Mouse (Mus musculus) stomach, postnatal 0 days (tissue): ENCODE results near the gene Speer4d.
"Not testable (repeated sequence)": the region's sequence is repeated elsewhere in the genome, so short reads cannot be mapped to it uniquely, and the experiment has no call there.

ENCODE experiments used
- CTCF ChIP-seq: IDR thresholded peaks from 2 replicates; pipeline ENCODE4 v1.5.1; 2016; ENCODE audit warnings: antibody characterized with exemption, low read depth, mild to moderate bottlenecking, moderate library complexity
- EP300 ChIP-seq: optimal IDR thresholded peaks from 2 replicates; pipeline ENCODE3; 2016; ENCODE audit warnings: antibody characterized with exemption

DNA sequence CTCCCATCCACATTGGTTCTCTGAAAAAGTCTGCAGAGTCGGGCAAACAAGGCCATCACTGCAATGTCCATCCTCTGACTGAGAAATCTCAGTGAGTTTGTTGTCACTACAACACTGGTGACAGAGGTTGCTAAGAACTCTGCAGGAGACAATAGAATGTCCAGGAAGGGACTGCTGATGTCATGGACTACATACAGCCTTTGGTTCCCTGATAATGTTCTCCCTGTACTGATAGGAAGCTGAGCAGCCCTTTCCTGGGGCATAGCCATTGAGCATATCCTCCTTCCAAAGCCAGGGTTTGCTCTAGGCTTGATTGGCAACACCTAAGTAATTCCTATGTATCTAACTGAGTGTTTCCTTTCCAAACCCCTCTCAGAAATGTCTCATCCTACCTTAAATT lies 38.1 kb downstream of the Speer4d start, which contains the start of gene 4930572O03Rik:
- TF ChIP-seq CTCF, EP300: not testable (repeated sequence)
